Mouse (Mus musculus): ENCODE data around the gene Spint3. TPM values are rescaled to one million over a fixed set of nuclear protein-coding genes. Genes with fewer than 3 reads are reported as not detected.

Gene Spint3
- polyA plus RNA-seq (2012; rRNA removed): not detected in 2 replicates

GRCm38 (mm10) chr2:164573359-164573758 is at the start of gene Spint3:
Spint3 (minus strand) TSS chr2:164573459.

GRCm38 (mm10) chr2:164613471-164613870 is 40.2 kb upstream of the Spint3 start, which contains the start of the genes Wfdc6b and Wfdc8:
Wfdc6b (plus strand) TSS chr2:164613522.
Wfdc8 (minus strand) TSS chr2:164613626.

GRCm38 (mm10) chr2:164593494-164593893 is 20.2 kb upstream of the Spint3 start, which contains the start of gene Eppin:
Eppin (minus strand) TSS chr2:164593594.

GRCm38 (mm10) chr2:164585025-164585725 is 11.9 kb upstream of the Spint3 start, which contains the start of gene Wfdc6a:
Wfdc6a (minus strand) TSS chr2:164585447.

GRCm38 (mm10) chr2:164562391-164563188 is 10.7 kb downstream of the Spint3 start, which contains the start of gene Wfdc2:
Wfdc2 (plus strand) TSS chr2:164562413.

Other genes starting within 250 kb of the Spint3 start
- not detected in 2 replicates for gene Svs5, start 240.7 kb downstream of the Spint3 start, polyA plus RNA-seq (2012; rRNA removed)
- gene Slpi, start 184.4 kb downstream of the Spint3 start, polyA plus RNA-seq (2012; rRNA removed): 25.7 and 26.9 TPM in 2 replicates
- 0.01 and 0.13 TPM in 2 replicates for gene Rbpjl, start 170.3 kb downstream of the Spint3 start, polyA plus RNA-seq (2012; rRNA removed)
- gene Matn4, start 168.3 kb downstream of the Spint3 start, polyA plus RNA-seq (2012; rRNA removed): 0.17 and 0.21 TPM in 2 replicates
- 46.8 and 52.3 TPM in 2 replicates for gene Sdc4, start 129.6 kb downstream of the Spint3 start, polyA plus RNA-seq (2012; rRNA removed)
- 20.3 and 20.5 TPM in 2 replicates for gene Sys1, start 116.5 kb downstream of the Spint3 start, polyA plus RNA-seq (2012; rRNA removed)
- 0.55 and 0.61 TPM in 2 replicates for gene Gm20458, start 112.5 kb downstream of the Spint3 start, polyA plus RNA-seq (2012; rRNA removed)
- not detected in 2 replicates for gene Trp53tg5, start 99.7 kb downstream of the Spint3 start, polyA plus RNA-seq (2012; rRNA removed)
- gene Dbndd2, start 87.4 kb downstream of the Spint3 start, polyA plus RNA-seq (2012; rRNA removed): 11.3 and 12.0 TPM in 2 replicates
- gene Pigt, start 75.9 kb downstream of the Spint3 start, polyA plus RNA-seq (2012; rRNA removed): 15.6 and 19.3 TPM in 2 replicates
- 1.6 and 2.0 TPM in 2 replicates for gene Wfdc2, start 11.0 kb downstream of the Spint3 start, polyA plus RNA-seq (2012; rRNA removed)
- 0.05 and 0.06 TPM in 2 replicates for gene Wfdc6a, start 12.0 kb upstream of the Spint3 start, polyA plus RNA-seq (2012; rRNA removed)
- not detected in 2 replicates for gene Eppin, start 20.1 kb upstream of the Spint3 start, polyA plus RNA-seq (2012; rRNA removed)
- gene Wfdc6b, start 40.1 kb upstream of the Spint3 start, polyA plus RNA-seq (2012; rRNA removed): not detected in 2 replicates
- not detected in 2 replicates for gene Wfdc8, start 40.2 kb upstream of the Spint3 start, polyA plus RNA-seq (2012; rRNA removed)
- not detected in 2 replicates for gene Wfdc16, start 65.3 kb upstream of the Spint3 start, polyA plus RNA-seq (2012; rRNA removed)
- not detected in 2 replicates for gene Wfdc10, start 82.6 kb upstream of the Spint3 start, polyA plus RNA-seq (2012; rRNA removed)
- gene Wfdc9, start 83.1 kb upstream of the Spint3 start, polyA plus RNA-seq (2012; rRNA removed): not detected in 2 replicates
- gene Wfdc11, start 100.6 kb upstream of the Spint3 start, polyA plus RNA-seq (2012; rRNA removed): not detected in 2 replicates
- gene Wfdc13, start 111.6 kb upstream of the Spint3 start, polyA plus RNA-seq (2012; rRNA removed): not detected in 2 replicates
- gene Spint4, start 125.0 kb upstream of the Spint3 start, polyA plus RNA-seq (2012; rRNA removed): not detected in 2 replicates
- not detected in 2 replicates for gene Spint5, start 141.8 kb upstream of the Spint3 start, polyA plus RNA-seq (2012; rRNA removed)
- gene Wfdc3, start 172.5 kb upstream of the Spint3 start, polyA plus RNA-seq (2012; rRNA removed): 1.6 and 2.1 TPM in 2 replicates
- gene Dnttip1, start 172.5 kb upstream of the Spint3 start, polyA plus RNA-seq (2012; rRNA removed): 21.7 and 22.8 TPM in 2 replicates
- 255 and 264 TPM in 2 replicates for gene Ube2c, start 196.4 kb upstream of the Spint3 start, polyA plus RNA-seq (2012; rRNA removed)
- 0.58 and 2.9 TPM in 2 replicates for gene Tnnc2, start 206.5 kb upstream of the Spint3 start, polyA plus RNA-seq (2012; rRNA removed)
- 7.7 and 11.3 TPM in 2 replicates for gene Snx21, start 212.4 kb upstream of the Spint3 start, polyA plus RNA-seq (2012; rRNA removed)
- gene Acot8, start 231.4 kb upstream of the Spint3 start, polyA plus RNA-seq (2012; rRNA removed): 20.1 and 20.3 TPM in 2 replicates
- gene Zswim3, start 231.6 kb upstream of the Spint3 start, polyA plus RNA-seq (2012; rRNA removed): 1.9 TPM in 2 replicates
- 1.3 and 1.5 TPM in 2 replicates for gene Zswim1, start 249.2 kb upstream of the Spint3 start, polyA plus RNA-seq (2012; rRNA removed)

All from liver, embryonic 18 days (tissue).